9 mouse cellular contexts compared by ENCODE assay signal in genomic region chr19:3320801-3321200, GRCm38 (mm10). TPM values are rescaled to one million over a fixed set of nuclear protein-coding genes. Genes with fewer than 3 reads are reported as not detected.
DNase-seq lines count a peak whose midpoint lies in the region; ATAC-seq and TF ChIP-seq lines count a peak whose summit lies in the region.
"Had no signal": no experiment of that assay in that cellular context is flagged by ENCODE, and none has a peak within 500 bp of the region (broad histone marks: within the 10 kb centered on the region; RNA-seq: fewer than 3 reads in every experiment).

No protein-coding gene starts in this region.

- no peak overlapping the region for H3K9ac ChIP-seq in liver, embryonic 14.5 days (replicated peaks)
- no peak overlapping the region for H3K9ac ChIP-seq in ES-Bruce4 (ENCODE audit: low read depth, poor library complexity, severe bottlenecking)

- peaks cover 11 to 30% of the 10 kb centered on the region in 2 experiments for H3K4me1 ChIP-seq in liver, embryonic 14.5 days (replicated peaks; ENCODE audit: control insufficient read depth in 2 of 2, insufficient read depth in 2 of 2, low read length in 1 of 2)
- H3K4me1 ChIP-seq in ES-Bruce4 (ENCODE audit: control insufficient read depth, insufficient read depth, low read length): no peaks in the 10 kb centered on the region

- TF ChIP-seq EP300 in liver, embryonic 14.5 days (IDR thresholded peaks at IDR 0.05; ENCODE audit: low read depth): no peak
- TF ChIP-seq EP300 in ES-Bruce4 (IDR thresholded peaks at IDR 0.05; ENCODE audit: insufficient read depth, low read depth, low read length): no peak

- H3K36me3 ChIP-seq in liver, embryonic 14.5 days (replicated peaks; ENCODE audit: control insufficient read depth, insufficient read depth, low read depth): no peaks in the 10 kb centered on the region
- no peaks in the 10 kb centered on the region for H3K36me3 ChIP-seq in ES-Bruce4 (ENCODE audit: control insufficient read depth, insufficient read depth, low read length, poor library complexity, severe bottlenecking)
- H3K36me3 ChIP-seq: hindbrain, embryonic 10.5 days had no signal

- ATAC-seq in liver, embryonic 14.5 days (ENCODE audit: insufficient read depth): no peak
- ATAC-seq in erythroblast, adult 5-6 weeks (replicated peaks; ENCODE audit: low FRiP score, poor library complexity, severe bottlenecking): no peak

- H3K4me2 ChIP-seq in liver, embryonic 14.5 days (ENCODE audit: low read depth): no peak overlapping the region

- no peak overlapping the region for H3K4me3 ChIP-seq in liver, embryonic 14.5 days (ENCODE audit: insufficient read depth in 1 of 2, low read depth in 2 of 2, low read length in 2 of 2)
- H3K4me3 ChIP-seq in ES-Bruce4 (ENCODE audit: low read depth, low read length): no peak overlapping the region

- no peak for DNase-seq in liver, embryonic 14.5 days (ENCODE audit: low read depth in 3 of 3, low spot score in 3 of 3)
- DNase-seq in liver: no peak
- peak; percentile 83 for DNase-seq in R1 (ENCODE audit: low read depth, low spot score)
- DNase-seq in naive thymus-derived CD4-positive, alpha-beta T cell, adult 2 months (ENCODE audit: low read depth): peak; percentile 70
- DNase-seq in right cerebral cortex, postnatal 4 days: no peak
- DNase-seq: spleen, adult 18-20 months had no signal

- no peaks in the 10 kb centered on the region for H3K9me3 ChIP-seq in liver, embryonic 14.5 days (ENCODE audit: control insufficient read depth, low read length)
- no peaks in the 10 kb centered on the region for H3K9me3 ChIP-seq in ES-Bruce4 (replicated peaks; ENCODE audit: control insufficient read depth, insufficient read depth, low read length, poor library complexity, severe bottlenecking)

- peak; percentile 74 for TF ChIP-seq CTCF in liver, embryonic 14.5 days (IDR thresholded peaks at IDR 0.05; ENCODE audit: low read depth)
- TF ChIP-seq CTCF in ES-Bruce4 (IDR thresholded peaks at IDR 0.05; ENCODE audit: low read depth, low read length): peak; percentile 59

- WGBS in liver, embryonic 14.5 days (ENCODE audit: insufficient replicate concordance): 63% methylated on average over 3 of the region's 3 CpGs

- no peaks in the 10 kb centered on the region for H3K27me3 ChIP-seq in liver, embryonic 14.5 days (ENCODE audit: control insufficient read depth, insufficient read depth, low read length)
- H3K27me3 ChIP-seq in ES-Bruce4 (ENCODE audit: control insufficient read depth, insufficient read depth, low read length, poor library complexity, severe bottlenecking): no peaks in the 10 kb centered on the region

- TF ChIP-seq POLR2A in ES-Bruce4 (IDR thresholded peaks at IDR 0.05; ENCODE audit: insufficient read depth, low read length): no peak

- H3K27ac ChIP-seq in liver, embryonic 14.5 days: no peak overlapping the region
- H3K27ac ChIP-seq in ES-Bruce4 (ENCODE audit: insufficient read depth, low read length): no peak overlapping the region
- H3K27ac ChIP-seq: hindbrain, embryonic 10.5 days had no signal

RNA-seq across cellular contexts. Expression of gene Cpt1a, which starts 1.3 kb away (rescaled TPM):
- polyA plus RNA-seq in liver, embryonic 14.5 days (2012; rRNA removed): 3.5 and 4.6 TPM in 2 replicates
- 5.2 and 6.8 TPM in 2 replicates for polyA plus RNA-seq in liver, embryonic 14.5 days (2014; fragmentation: Nextera tagmentation; extraction: Ambion mirVana)
- polyA plus RNA-seq in ES-Bruce4 (2011; ENCODE audit: insufficient read depth, insufficient read length, low read depth, missing spikeins): 24.5 and 27.2 TPM in 2 replicates
- total RNA-seq in erythroblast, adult 5-6 weeks (2015; ENCODE audit: low replicate concordance): 11.0 and 15.0 TPM in 2 replicates
- total RNA-seq in erythroblast, adult 5-6 weeks (2017; ENCODE audit: low replicate concordance): 11.4 and 19.5 TPM in 2 replicates

RNA-seq across cellular contexts. Expression of gene Ighmbp2, which starts 38.0 kb away (rescaled TPM):
- polyA plus RNA-seq in liver, embryonic 14.5 days (2012; rRNA removed): 1.4 and 1.6 TPM in 2 replicates
- polyA plus RNA-seq in liver, embryonic 14.5 days (2014; fragmentation: Nextera tagmentation; extraction: Ambion mirVana): 2.0 and 2.3 TPM in 2 replicates
- 6.4 and 8.0 TPM in 2 replicates for polyA plus RNA-seq in ES-Bruce4 (2011; ENCODE audit: insufficient read depth, insufficient read length, low read depth, missing spikeins)
- total RNA-seq in erythroblast, adult 5-6 weeks (2015; ENCODE audit: low replicate concordance): 0.63 TPM in 1 of 2 replicates, not detected in the other
- total RNA-seq in erythroblast, adult 5-6 weeks (2017; ENCODE audit: low replicate concordance): 0.70 and 2.2 TPM in 2 replicates

RNA-seq across cellular contexts. Expression of gene Mrpl21, which starts 38.1 kb away (rescaled TPM):
- polyA plus RNA-seq in liver, embryonic 14.5 days (2012; rRNA removed): 21.5 and 36.2 TPM in 2 replicates
- 67.9 and 73.2 TPM in 2 replicates for polyA plus RNA-seq in liver, embryonic 14.5 days (2014; fragmentation: Nextera tagmentation; extraction: Ambion mirVana)
- polyA plus RNA-seq in ES-Bruce4 (2011; ENCODE audit: insufficient read depth, insufficient read length, low read depth, missing spikeins): 77.6 and 85.1 TPM in 2 replicates
- 10.0 and 13.1 TPM in 2 replicates for total RNA-seq in erythroblast, adult 5-6 weeks (2015; ENCODE audit: low replicate concordance)
- total RNA-seq in erythroblast, adult 5-6 weeks (2017; ENCODE audit: low replicate concordance): 7.2 and 18.3 TPM in 2 replicates

Comparison
In these comparisons a context has a peak if more than half of its experiments do, and no peak if none do; other contexts are left out.
1. DNase-seq: peak in R1 (single experiment) and naive thymus-derived CD4-positive, alpha-beta T cell, adult 2 months (single experiment); none in liver, embryonic 14.5 days (0 of 3), liver (single experiment) and right cerebral cortex, postnatal 4 days (single experiment).